Mouse (Mus musculus): ENCODE results near the gene Car10.

DNA sequence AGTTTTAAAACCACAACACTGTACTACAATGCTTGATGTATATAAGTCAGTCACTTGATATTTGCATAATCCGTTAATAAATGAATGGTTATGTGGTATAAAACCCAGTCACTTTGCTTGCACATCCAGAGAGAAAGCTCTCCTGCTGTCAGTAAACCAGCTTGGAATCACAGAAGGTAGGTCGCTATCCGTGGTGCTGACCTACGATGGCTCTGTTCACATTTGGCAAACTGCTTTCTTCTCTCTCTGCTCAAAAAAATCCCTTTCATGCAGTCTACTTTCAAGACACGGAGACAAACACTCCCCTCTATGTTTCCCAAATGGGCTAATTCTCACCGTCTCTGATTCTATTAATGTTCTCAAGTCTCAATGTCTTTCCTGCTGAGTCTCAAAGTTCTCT lies 827 bp upstream of the Car10 start:
- TF ChIP-seq POLR2A (IDR thresholded peaks at IDR 0.05; ENCODE audit: low read depth, low read length) (no peak), CTCF (conservative IDR thresholded peaks at IDR 0.05; ENCODE audit: insufficient read depth, insufficient read length, low read depth, low read length) (no peak)
